Mouse (Mus musculus) liver, adult 2 months (tissue): ENCODE measurements around the gene Gm49450.

Experiments used
- CTCF ChIP-seq: fragments of 200-500 bp; IDR thresholded peaks from 2 replicates; pipeline ENCODE4 v1.5.1; 2011; ENCODE audit warnings: low read depth, low read length, control low read depth
- POLR2A ChIP-seq: fragments of 200-500 bp; IDR thresholded peaks from 2 replicates; pipeline ENCODE4 v1.6.1; 2011; ENCODE audit warnings: low read length, control low read depth; ENCODE audit not compliant: insufficient read depth; ENCODE audit errors: extremely low read depth

DNA sequence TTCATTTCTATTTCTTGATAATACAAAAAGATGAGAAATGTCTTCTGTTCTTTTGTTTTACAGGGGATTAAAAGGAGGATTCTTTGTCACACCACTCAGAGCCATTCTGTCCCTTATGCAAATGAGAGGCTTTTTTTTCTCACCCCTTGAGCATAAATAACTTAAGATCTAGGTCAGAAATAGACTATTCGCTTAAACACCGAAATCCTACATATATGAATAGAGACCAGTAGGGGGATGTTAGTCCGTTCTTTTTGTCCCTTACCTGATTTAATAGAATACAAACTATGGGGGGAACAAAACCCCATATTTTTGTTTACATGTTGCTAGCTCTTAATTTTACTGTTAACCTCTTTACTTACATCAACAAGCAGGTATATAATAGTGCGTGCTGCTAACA, 2.6 kb upstream of the Gm49450 start:
- TF ChIP-seq POLR2A = no peak
- TF ChIP-seq CTCF = no peak
